Mouse (Mus musculus) urinary bladder, adult 2 months (tissue): ENCODE data around the gene Frmd4a. TPM values are rescaled to one million over a fixed set of nuclear protein-coding genes. Genes with fewer than 3 reads are reported as not detected.

Experiments
- DNase-seq: peaks from one replicate; pipeline ENCODE4 v3.0.0; 2022; ENCODE audit warnings: low spot score
- polyA plus RNA-seq: library from polyadenylated mRNA; depleted of rRNA; stranded (reverse); fragments of >200 nt; gene quantifications from 2 replicates; pipeline ENCODE4 v1.2.3, GENCODE M21; 2012; rRNA removed

The Frmd4a gene
- 7.1 and 10.4 TPM in 2 replicates for polyA plus RNA-seq

DNA sequence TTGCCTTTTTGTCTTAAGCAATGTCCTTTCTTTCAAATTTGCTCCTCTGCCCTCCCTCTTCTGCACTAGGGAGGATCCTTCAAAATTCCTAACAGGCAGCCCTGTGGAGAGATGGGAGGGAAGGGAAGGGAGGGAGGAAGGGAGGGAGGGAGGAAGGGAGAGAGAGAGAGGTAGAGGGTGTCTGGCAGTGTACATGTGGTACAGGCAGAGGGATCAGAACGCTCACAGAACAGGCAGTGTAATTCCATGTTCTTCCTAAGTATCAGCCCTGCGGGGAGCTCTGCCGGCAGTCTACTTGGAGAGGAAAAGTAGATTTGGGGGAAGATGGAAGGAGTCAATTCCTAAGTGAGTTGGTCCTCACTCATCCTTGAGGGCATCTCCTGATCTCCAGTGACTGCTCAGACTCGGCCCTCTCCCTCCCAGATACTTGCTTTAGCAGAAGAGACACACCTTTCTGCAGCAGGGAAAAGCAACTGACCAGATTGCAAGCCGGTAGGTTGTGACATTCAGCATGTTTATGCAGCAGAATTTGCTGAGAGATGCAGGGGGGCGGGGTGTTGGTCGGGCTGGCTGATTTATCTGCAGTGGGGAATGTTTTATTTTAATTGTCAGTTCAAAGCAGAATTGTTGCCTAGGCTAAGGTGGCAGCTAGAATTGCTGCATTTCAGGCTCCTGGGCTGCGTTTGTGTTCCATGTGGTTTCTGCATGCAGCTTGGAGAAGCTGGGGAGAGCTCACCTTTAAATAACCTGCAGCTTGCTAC is at the start of gene Frmd4a:
TSS of gene Frmd4a (plus strand) at position 190 of the 761 bp plus-strand sequence.
- DNase-seq = no peak

DNA sequence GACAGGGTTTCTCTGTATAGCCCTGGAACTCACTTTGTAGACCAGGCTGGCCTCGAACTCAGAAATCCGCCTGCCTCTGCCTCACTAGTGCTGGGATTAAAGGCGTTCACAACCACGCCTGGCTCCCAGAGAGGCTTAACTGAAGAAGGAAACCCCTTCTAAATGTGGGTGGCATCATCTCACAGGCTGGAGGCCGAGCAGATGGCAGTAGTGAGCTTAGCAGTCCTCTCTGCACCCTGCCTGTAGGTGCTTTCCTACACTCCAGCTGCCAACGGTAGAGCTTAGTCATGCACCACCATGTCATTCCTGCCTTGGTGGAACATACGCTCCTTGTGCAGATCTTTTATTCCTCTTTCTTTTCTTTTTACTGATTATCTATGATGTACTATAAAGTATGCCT is 28.6 kb upstream of the Frmd4a start:
- DNase-seq = no peak

DNA sequence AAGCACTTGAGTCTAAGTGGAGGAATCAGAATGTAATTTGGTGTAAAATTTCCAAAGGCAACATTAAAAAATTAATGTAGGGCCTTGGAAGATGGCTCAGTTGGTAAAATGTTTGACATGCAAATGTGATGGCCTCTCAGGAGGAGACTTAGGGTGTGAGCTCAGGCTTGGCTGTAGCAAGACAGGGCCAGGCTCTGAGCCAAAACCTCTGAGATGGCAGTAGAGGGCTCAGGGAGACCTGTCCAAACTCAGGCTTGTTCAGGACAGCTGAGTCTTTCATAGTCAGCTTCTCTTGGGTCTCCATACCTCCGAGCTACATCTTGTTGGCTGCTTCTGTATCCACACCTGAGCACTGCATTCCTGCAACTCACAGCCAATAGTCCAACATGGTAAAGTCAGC is 27.1 kb upstream of the Frmd4a start:
- DNase-seq = no peak

DNA sequence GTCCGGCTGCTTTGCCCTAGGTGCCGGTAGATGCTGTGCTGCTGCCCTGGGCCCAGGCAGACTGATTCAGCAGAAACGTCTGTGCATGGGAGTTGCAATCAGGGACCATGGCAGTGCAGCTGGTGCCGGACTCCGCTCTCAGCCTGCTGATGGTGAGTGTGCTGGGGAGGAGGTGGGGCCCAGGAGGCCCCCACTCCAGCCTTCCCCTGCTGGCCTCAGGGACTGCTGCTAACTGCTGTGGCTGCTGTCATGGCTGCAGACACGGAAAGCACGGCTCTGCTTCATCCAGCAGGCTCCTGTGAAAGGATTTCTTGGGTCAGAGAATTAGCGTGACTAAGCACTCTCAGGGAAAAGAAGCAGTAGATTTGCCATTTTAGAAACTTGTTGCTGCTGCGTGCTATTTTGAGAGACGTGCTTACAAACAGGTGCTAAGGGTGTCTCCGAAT is 937 bp downstream of the Frmd4a start:
- DNase-seq = no peak

DNA sequence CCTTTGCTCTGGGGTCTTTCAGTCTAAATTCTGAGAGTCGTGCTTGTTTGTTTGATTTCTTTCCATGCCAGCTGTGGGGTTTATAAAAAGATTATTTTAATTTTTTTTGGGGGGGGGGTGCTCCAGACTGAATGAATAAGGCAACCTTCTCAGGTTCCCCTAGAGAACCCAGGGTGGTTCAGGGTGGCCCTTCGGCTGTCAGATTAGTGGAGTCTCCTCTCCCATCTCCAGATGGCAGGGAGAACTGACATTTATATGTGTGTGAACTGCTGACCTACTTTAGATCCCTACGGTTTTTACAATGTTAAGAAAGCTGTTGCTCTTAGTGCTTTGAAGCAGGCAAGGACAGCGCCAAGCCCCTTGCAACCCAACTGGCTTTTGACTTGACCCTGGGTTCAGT is 1.4 kb downstream of the Frmd4a start:
- DNase-seq = no peak

DNA sequence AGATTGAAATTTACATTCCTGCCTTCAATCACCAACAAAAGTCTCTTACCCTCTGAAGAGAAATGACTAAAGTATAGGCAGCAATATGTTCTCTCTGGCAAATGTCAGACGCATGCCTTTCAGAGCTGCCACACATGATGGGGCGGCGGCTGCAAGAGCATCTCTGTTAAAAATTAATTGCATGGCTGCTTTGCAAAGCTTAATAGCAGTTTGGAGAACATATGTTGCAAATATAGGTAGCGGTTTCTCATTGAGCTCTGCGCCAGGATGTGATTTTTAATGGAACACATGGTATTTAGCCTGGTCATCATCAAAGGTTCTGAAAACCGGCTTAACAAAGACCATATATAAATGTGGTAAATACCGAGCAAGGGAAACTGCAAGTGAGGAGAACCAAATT is 7.4 kb downstream of the Frmd4a start:
- no peak for DNase-seq

DNA sequence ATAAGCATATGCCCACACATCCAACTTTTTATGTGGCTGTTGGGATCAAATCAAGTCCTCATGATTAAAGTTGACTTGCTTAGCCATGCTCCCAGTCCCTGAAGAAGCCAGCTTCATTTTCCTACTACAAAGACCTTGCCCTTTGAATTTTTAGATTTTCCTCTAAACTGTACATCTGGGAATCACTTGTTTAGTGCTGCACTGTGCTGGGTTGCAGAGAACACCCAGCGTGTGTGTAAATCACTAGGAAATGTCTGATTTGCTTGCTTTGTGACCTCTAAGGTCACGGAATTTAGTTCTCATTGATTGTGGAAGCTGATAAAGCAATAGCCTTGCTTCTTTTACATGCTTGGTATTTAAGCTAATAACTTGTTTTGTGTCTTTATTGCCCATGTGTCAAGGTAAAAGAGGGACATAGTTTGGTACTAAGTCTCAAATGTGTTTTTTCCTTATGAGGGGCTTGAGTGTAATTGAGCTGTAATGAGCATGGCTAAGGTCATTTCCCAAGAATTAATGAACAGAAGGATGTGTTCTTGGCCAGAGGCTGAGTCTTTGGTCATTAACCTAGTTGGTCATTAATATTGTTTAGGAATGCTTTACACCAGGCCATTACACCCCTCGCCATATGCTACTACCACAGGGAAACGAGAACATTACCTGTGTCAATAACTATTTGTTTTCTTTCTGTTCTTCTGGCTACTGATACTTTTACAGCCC is 11.7 kb downstream of the Frmd4a start:
- no peak for DNase-seq

DNA sequence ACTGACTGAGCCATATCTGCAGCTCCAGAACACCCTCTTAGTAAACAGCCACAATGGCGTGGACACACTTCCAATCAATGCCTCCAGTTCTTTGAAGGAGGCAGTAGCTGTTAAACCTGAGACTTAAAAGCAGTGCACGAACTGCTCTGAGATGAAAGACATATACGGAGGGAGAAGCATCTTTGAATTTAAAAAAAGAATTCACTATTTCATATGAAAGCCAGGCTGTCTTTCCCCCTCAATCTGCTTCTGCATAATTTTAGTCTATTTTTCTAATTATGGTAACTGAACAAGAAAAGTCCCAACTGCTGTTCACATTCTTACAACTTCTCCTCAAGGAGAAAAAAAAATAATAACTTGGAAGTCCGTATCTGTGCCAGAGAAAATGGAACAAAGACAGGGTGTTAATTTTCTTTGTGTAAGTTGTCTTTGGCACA is 18.7 kb downstream of the Frmd4a start:
- DNase-seq = no peak

DNA sequence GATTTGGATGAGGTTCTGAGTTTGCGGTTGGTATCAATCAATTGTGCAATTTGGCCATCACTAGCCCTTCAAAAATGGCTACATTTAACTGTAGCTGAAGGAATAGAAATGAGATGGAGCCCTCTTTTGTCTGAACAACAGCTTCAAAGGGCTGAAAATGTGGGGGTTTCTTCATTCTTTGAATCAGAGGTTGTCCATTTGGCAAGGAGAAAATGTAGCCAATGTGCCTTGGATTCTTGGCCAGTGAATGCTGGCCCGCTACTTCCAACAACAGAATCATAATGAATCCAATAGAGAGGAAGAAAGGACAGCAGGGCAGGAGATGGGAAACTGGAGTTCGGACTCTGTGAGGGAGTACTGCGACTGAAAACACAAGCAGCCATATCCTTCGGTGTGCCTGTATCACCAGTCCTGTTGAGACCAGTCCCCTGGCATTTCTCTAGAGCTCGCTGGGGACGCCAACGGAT is 19.2 kb downstream of the Frmd4a start:
- no peak for DNase-seq

DNA sequence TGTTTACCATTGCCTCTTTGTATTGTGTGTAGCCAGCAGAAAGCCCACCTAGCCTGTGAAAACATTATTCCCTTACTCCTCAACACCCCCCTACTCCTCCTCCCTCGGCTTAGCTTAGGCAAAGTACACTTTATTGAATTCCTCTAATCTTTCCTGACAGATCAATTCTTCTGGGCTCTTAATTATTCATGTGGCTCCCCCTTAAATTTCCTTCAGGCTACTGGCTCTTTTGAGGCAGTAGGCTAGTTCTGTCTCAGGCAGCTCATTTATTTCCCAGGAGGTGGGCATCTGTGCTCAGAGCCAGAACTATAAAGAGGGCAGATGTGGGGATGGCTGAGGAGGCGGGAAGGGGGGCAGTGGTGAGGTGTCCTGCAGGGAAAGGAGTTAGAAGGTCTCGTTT is 24.5 kb downstream of the Frmd4a start:
- no peak for DNase-seq

DNA sequence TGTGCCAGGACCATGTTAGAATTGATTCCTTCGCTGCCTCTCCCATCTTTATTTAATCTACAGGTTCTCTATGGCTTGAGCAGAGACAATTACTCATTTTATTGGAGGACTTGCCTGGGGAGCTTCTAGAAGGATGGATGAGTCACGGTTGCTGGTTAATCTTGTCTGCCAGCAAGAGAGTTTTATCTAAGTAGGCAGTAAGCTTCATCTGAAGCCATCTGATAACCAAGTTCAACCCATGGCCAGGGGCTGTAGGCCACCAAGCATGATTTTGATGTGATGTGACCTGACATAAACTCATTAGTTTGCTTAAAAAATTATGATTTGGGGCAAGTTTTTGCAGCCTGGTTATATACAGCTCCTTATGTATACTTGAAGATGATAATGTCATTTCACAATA is 38.0 kb downstream of the Frmd4a start:
- no peak for DNase-seq

DNA sequence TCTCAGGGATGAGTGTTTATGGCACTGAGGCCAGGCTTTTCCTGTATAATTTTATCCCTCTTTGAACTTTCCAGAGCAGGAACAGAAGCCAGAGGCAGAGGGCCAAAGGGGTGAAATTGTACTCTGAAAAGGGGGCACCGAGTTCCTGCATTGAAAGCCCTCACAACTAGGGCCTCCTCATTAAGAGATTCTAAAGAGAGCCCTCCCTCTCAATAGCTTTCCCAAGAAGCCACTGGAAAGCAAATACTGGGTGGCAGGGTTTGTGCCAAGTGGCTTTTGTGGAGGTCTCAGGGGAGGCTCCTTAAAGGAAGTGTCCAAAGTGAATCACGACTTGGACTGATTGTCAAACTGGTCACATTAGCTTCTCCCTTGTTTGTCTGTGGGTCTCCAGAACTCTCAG is 43.2 kb downstream of the Frmd4a start:
- no peak for DNase-seq

DNA sequence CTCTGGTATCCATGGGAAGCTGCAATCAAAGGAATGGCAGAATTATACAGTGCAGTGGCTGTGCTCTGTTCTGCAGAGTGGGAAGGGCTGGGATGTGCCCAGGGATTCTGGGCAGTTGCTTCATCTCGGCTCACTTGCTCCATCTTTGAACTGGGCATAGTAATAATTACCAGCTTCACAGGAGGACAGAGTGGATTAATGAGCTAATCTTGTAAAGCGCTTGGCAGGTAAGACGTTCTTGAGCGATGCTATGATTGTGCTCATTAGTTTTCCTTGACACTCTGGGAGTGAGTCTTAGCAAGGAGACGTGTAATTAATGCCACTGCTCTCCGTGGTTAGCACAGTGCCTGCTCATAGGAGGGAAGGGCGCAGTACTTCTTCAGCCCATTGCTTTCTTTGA is 54.3 kb downstream of the Frmd4a start:
- DNase-seq = no peak

DNA sequence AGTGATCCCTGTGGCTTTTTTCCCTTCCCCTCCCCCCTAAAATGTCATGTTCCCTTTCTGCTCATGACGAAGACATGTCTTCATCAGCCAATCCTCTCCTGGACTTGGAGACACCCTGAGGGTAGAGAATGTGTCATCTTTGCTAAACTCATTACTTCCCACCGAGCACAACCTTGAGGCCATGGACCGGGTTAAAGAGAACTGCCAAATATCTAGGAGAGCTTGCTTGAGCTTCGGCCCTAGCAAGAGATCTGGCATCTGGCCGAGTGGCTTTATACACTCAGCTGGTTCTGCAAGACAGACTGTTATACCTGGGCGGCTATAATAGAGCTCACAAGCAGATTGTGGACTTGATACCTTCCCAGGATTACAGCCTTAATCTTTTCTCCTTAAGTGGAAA is 66.4 kb downstream of the Frmd4a start:
- DNase-seq = no peak

DNA sequence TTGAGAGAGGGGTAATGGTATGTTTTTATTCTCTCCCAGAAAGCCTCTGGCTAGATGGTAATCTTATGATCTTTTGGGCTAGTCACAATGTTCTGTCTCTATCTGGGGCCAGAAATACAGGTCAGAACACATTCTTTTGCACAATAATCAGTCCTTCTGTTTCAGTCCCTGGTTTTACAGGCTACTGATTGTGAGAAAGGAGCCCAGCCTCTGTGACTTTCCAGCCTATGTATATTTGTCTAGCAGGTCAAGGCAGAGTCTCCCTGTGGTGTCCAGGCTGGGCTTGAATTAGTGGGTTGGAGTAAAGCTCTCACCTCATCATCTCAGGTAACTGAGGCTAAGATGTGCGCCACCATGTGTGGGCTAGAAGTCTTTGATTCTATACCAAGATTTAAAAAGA is 80.1 kb downstream of the Frmd4a start:
- no peak for DNase-seq

DNA sequence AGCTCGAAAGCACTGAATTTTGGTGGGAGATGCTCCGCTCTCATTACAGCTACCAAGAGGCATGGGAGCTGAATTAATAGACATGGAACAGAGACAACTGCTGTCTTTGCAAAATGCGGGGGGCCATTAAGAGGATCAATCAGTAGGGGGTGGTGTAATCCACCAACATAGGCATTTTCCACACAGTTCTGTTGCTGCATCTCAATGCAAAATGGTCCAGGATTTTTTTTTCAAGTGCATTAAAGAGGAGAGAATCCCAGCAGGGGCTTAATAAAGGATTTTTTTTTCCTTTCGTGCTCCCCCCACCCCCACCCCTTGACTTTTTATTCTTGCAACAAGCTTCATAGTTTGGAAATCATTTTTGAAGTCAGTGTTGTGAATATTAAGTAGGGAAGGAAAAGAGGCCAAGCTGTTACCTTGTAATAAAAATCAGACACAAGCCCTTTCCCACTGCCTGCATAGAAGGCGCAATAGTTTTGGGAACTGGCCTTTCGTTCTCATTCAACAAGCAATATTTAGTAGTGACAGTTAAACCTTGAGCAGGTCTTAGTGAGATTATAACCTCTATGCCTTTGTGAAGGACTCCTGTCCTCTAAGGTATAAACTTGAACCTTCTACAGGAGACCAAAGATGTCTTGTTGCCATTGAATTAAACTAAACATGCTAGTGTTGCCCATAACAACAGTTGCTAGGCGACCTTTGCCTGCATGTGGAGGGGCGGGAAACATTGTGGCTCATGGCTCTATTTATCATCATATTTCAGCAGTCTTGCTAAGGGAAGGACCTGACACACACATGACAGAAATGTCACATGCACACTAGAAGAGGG is 81.6 kb downstream of the Frmd4a start:
- no peak for DNase-seq

DNA sequence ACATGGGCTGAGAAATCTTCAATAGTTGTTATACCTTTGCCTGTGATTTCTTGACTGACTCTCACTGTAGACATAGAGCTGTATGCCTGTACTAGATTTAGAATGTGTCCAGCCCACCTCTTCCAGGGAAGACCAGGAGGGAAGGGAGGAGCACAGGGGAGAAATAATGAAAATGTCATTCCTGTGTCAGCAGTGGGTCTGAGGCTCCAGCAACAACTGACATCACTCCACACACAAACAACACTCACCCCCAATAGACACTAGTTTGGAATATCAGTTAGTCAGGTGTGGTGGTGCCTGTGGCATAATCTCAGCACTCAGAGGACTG is 82.2 kb downstream of the Frmd4a start:
- no peak for DNase-seq

DNA sequence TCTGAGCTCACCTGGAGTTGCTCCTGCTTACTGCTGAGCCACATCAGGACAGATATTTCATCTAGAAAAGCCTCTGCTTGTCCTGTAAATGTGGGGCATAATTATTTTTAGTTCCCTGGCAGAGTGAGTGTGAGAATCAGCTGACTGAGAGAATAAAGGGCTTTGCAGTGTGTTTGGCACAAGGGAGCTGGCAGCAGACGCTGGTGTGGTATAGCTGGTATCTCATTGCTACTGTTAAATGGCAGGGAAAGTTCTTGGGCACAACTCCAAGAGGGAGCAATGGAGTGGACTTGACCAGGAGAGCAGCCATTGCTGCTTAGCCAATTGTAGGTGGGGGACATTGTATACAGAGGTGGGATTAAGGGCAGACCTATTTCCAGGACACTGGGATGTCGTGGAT is 83.9 kb downstream of the Frmd4a start:
- DNase-seq = no peak

DNA sequence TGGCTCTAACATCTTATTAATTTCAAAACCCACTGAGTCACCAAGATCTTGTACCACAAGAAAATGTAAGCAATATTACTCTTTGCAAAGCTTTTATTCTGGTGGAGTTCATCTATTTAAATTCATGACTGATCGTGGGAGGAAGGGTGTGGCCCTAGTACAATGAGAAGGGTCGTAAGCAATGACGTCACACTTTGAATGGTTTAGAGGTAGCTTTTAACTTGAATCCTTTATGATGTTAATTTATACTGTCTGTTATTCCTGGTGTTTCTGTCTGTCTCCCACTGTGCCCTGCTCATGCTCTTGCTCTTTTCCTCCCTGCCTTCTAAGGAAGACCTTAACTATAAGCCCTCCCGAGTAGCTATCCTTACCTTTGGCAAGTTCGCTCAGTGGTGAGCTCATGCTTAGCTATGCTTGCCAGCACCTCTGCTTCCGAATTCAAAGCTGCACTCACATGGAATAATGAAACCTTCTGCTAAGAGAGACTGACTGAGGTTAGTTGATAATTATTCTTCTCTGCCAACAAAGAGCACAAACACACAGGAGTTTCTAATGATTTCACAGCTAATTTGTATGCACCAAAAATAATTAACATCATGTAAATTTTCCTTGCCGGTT is 95.9 kb downstream of the Frmd4a start:
- DNase-seq = no peak

DNA sequence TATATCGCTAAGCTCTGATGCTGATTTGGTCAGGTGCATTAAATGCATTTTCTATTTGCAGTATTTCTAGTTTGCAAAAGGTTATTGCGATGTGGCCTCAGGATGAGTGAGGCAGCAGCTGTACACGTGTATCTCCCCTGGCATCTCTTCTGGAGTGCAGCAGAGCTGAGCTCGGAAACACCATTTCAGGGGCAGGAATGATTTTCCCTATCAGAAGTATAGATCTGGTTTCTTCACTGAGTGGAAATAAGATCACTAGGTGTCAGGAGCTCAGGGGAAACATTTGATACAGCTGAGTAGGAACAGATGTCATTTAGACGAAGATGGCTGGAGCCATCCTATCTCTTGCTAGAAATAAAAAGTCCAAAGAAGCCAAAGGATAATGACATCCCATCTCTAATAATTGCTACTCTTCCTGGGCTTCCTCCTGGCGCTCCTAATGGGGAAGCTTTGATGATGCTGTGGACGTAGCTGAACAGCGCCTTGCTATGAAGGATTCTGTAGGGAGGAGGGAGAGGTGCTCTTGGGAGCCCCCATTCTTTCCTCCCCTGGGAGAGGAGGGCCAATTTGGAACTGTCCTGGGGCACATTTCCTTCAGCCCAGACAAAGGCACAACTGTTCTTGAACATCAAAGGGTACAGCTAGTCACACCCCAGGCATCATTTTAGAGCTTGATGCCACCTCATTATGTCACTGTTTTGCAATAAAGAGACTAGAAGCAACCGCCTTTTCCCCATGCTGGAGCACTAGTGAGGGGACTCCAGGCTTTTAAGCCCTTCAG is 102.4 kb downstream of the Frmd4a start:
- DNase-seq = no peak

DNA sequence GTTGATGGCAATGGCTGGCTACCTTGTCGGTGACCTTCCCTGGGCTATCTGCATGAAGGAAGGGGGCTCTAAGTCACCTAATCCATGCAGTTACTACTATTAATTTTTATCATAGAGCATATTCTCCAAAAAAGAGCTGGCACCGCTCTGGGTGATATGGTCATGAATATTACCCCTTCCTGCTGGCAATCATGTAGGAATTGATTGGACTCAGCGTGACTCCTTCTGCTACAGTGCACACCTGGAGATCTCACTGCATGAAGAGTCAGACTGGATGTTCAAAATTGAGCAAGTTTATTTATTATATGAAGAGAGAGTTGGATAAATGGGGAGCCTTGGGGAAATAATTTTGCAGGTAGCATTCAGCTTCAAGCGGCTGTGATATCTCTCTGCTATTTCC is 113.7 kb downstream of the Frmd4a start:
- DNase-seq = no peak
